Mouse (Mus musculus) heart, adult 11 months (tissue): ENCODE results near the gene Igsf3.

Experiments
- DNase-seq: peaks from one replicate; pipeline ENCODE4 v3.0.0; 2022

Gene Igsf3

GRCm38 (mm10) chr3:101377256-101378024 is 557 bp downstream of the Igsf3 start:
- DNase-seq, result peak; percentile 92

- DNase-seq, result peak; percentile 87
Measured at GRCm38 (mm10) chr3:101378102-101378501, 1.2 kb downstream of the Igsf3 start.

- peak; percentile 96 for DNase-seq
Measured at GRCm38 (mm10) chr3:101379789-101380188, 2.9 kb downstream of the Igsf3 start.

GRCm38 (mm10) chr3:101381691-101382090 is 4.8 kb downstream of the Igsf3 start:
- DNase-seq, result no peak

GRCm38 (mm10) chr3:101382751-101383150 is 5.9 kb downstream of the Igsf3 start:
- no peak for DNase-seq

GRCm38 (mm10) chr3:101386430-101387016 is 9.6 kb downstream of the Igsf3 start:
- no peak for DNase-seq

- no peak for DNase-seq
Measured at GRCm38 (mm10) chr3:101387849-101388248, 11.0 kb downstream of the Igsf3 start.

- DNase-seq, result peak; percentile 86
Measured at GRCm38 (mm10) chr3:101389566-101389965, 12.7 kb downstream of the Igsf3 start.

GRCm38 (mm10) chr3:101390472-101390871 is 13.6 kb downstream of the Igsf3 start:
- no peak for DNase-seq

GRCm38 (mm10) chr3:101391991-101392390 is 15.1 kb downstream of the Igsf3 start:
- DNase-seq, result no peak

GRCm38 (mm10) chr3:101393103-101393644 is 16.3 kb downstream of the Igsf3 start:
- DNase-seq, result peak; percentile 97

- peak; percentile 98 for DNase-seq
Measured at GRCm38 (mm10) chr3:101393659-101394539, 17.0 kb downstream of the Igsf3 start.

GRCm38 (mm10) chr3:101395341-101395740 is 18.5 kb downstream of the Igsf3 start:
- no peak for DNase-seq

- DNase-seq, result no peak
Measured at GRCm38 (mm10) chr3:101396061-101396460, 19.2 kb downstream of the Igsf3 start.

GRCm38 (mm10) chr3:101396726-101397263 is 19.9 kb downstream of the Igsf3 start:
- no peak for DNase-seq

GRCm38 (mm10) chr3:101397422-101397821 is 20.5 kb downstream of the Igsf3 start:
- DNase-seq, result peak; percentile 95

GRCm38 (mm10) chr3:101398071-101398786 is 21.3 kb downstream of the Igsf3 start:
- peak; percentile 97 for DNase-seq

GRCm38 (mm10) chr3:101398877-101399276 is 22.0 kb downstream of the Igsf3 start:
- DNase-seq, result peak; percentile 93

- DNase-seq, result no peak
Measured at GRCm38 (mm10) chr3:101401501-101401900, 24.6 kb downstream of the Igsf3 start.

GRCm38 (mm10) chr3:101404620-101405415 is 27.9 kb downstream of the Igsf3 start:
- DNase-seq, result peak; percentile 86

GRCm38 (mm10) chr3:101405495-101405894 is 28.6 kb downstream of the Igsf3 start:
- DNase-seq, result peak; percentile 93
